Mouse (Mus musculus) bone marrow, adult 2 months (tissue): ENCODE measurements around the gene Hc.

Experiments used
- CTCF ChIP-seq: fragments of 200-500 bp; IDR thresholded peaks from 2 replicates; pipeline ENCODE4 v1.5.1; 2011; ENCODE audit warnings: low read length, control low read depth; ENCODE audit not compliant: control insufficient read depth, insufficient read depth
- POLR2A ChIP-seq: fragments of 200-500 bp; IDR thresholded peaks from 2 replicates; pipeline ENCODE4 v1.6.1; 2011; ENCODE audit warnings: low read depth, mild to moderate bottlenecking, control low read depth, low read length, borderline replicate concordance; ENCODE audit not compliant: control insufficient read depth

DNA sequence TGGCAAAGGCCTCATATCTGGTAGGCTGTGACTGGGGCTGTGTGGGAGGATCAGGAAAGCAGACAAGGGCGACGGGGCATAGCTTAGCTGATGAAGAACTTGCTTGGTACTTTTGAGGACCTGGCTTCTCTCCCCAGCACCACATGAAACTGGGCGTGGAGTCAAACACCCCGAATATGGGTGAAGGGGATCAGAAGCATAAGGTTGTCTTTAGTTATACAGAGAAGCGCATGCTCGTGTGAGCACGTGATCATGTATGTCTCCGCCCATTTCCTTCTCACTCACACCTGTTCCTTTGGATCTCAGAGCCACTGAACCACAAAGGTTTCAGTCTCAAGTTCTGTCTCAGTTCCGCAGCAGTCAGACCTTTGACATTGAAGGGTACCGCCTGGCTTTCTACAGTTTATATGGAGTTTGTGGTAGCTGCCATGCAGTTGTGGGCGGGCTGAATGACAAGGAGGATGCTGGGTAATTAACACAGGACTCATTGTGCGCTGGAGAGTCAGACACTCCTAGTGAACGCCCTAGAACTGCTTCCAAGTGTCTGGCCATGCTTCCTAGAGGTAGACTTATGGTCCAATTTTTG is 97.8 kb downstream of the Hc start:
- no peak for TF ChIP-seq POLR2A
- no peak for TF ChIP-seq CTCF
